Mouse (Mus musculus) neural tube, embryonic 12.5 days (tissue): ENCODE measurements at regions not wholly inside any gene's neighbourhood (a gene's known extent, or its start where the extent isn't known, plus 50 kb on each side); places are given as distances from the start of the nearest gene placed in this dataset.

Experiments used
- ATAC-seq: fragments of 200-750 bp; cut with Nextera tagmentation; 2 replicates; pipeline ENCODE4 v1.8.0; 2017; ENCODE audit warnings: low read depth, mild to moderate bottlenecking, moderate TSS enrichment, moderate library complexity; ENCODE audit not compliant: low FRiP score
- H3K27ac ChIP-seq: fragments of 300-500 bp; sonication (generic); 2 replicates; pipeline ENCODE4 v1.5.1; 2016
- H3K27me3 ChIP-seq: fragments of 300-500 bp; sonication (generic); replicated peaks from 2 replicates; pipeline ENCODE4 v1.6.1; 2016; ENCODE audit warnings: mild to moderate bottlenecking
- H3K36me3 ChIP-seq: fragments of 300-500 bp; sonication (generic); 2 replicates; pipeline ENCODE4 v1.6.1; 2016; ENCODE audit warnings: mild to moderate bottlenecking
- H3K4me1 ChIP-seq: fragments of 300-500 bp; sonication (generic); 2 replicates; pipeline ENCODE4 v1.6.1; 2016
- H3K4me2 ChIP-seq: fragments of 300-500 bp; sonication (generic); replicated peaks from 2 replicates; pipeline ENCODE4 v1.6.1; 2016; ENCODE audit warnings: mild to moderate bottlenecking
- H3K4me3 ChIP-seq: fragments of 300-500 bp; sonication (generic); 2 replicates; pipeline ENCODE4 v1.5.1; 2016
- H3K9ac ChIP-seq: fragments of 300-500 bp; sonication (generic); 2 replicates; pipeline ENCODE4 v1.6.1; 2016; ENCODE audit warnings: mild to moderate bottlenecking
- H3K9me3 ChIP-seq: fragments of 300-500 bp; sonication (generic); 2 replicates; pipeline ENCODE4 v1.6.1; 2016; ENCODE audit warnings: mild to moderate bottlenecking
- WGBS: fragments of 180-500 bp; shearing (Covaris S2); methylation state at CpG from one replicate; pipeline ENCODE4 v1.1.7; 2016; 5-methylcytosine and 5-hydroxymethylcytosine counted together

GRCm38 (mm10) chr17:80846996-80847810 is 97.2 kb upstream of the Tmem178 start:
- Histone ChIP-seq H3K27me3 (no peaks in the 10 kb centered on the region), H3K36me3 (no peaks in the 10 kb centered on the region), H3K4me1 (no peaks in the 10 kb centered on the region), H3K9ac (no peak overlapping the region), H3K9me3 (no peaks in the 10 kb centered on the region), H3K4me2 (no peak overlapping the region), H3K4me3 (no peak overlapping the region), H3K27ac (no peak overlapping the region)
- peak; percentile 56; the same call in 1 of the 2 replicates for ATAC-seq
- 73% methylated on average over 23 of the region's 23 CpGs for WGBS

GRCm38 (mm10) chr17:80845349-80845748 is 99.1 kb upstream of the Tmem178 start:
- no peak for ATAC-seq
- H3K9ac ChIP-seq: no peak overlapping the region
- H3K4me3 ChIP-seq: no peak overlapping the region
- H3K4me1 ChIP-seq: no peaks in the 10 kb centered on the region
- no peak overlapping the region for H3K4me2 ChIP-seq
- WGBS: 70% methylated on average over 7 of the region's 7 CpGs
- H3K27me3 ChIP-seq: no peaks in the 10 kb centered on the region
- H3K36me3 ChIP-seq: no peaks in the 10 kb centered on the region
- H3K27ac ChIP-seq: no peak overlapping the region
- no peaks in the 10 kb centered on the region for H3K9me3 ChIP-seq

- H3K9ac ChIP-seq: no peak overlapping the region
- H3K9me3 ChIP-seq: no peaks in the 10 kb centered on the region
- no peak overlapping the region for H3K27ac ChIP-seq
- H3K4me2 ChIP-seq: no peak overlapping the region
- ATAC-seq: no peak
- no peaks in the 10 kb centered on the region for H3K36me3 ChIP-seq
- H3K4me3 ChIP-seq: no peak overlapping the region
- WGBS: 87% methylated on average over 4 of the region's 4 CpGs
- no peaks in the 10 kb centered on the region for H3K4me1 ChIP-seq
- no peaks in the 10 kb centered on the region for H3K27me3 ChIP-seq
Measured at GRCm38 (mm10) chr17:80841903-80842302, 102.5 kb upstream of the Tmem178 start.

- Histone ChIP-seq H3K36me3 (no peaks in the 10 kb centered on the region), H3K9me3 (no peaks in the 10 kb centered on the region), H3K27ac (no peak overlapping the region), H3K4me2 (no peak overlapping the region), H3K27me3 (no peaks in the 10 kb centered on the region), H3K4me1 (no peaks in the 10 kb centered on the region), H3K9ac (no peak overlapping the region), H3K4me3 (no peak overlapping the region)
- no peak for ATAC-seq
- WGBS: 88% methylated on average over 6 of the region's 6 CpGs
Measured at GRCm38 (mm10) chr17:80840896-80841295, 103.5 kb upstream of the Tmem178 start.

GRCm38 (mm10) chr17:80840452-80840851 is 104.0 kb upstream of the Tmem178 start:
- Histone ChIP-seq H3K4me1 (no peaks in the 10 kb centered on the region), H3K9me3 (no peaks in the 10 kb centered on the region), H3K4me2 (no peak overlapping the region), H3K27me3 (no peaks in the 10 kb centered on the region), H3K27ac (no peak overlapping the region), H3K36me3 (no peaks in the 10 kb centered on the region), H3K9ac (no peak overlapping the region), H3K4me3 (no peak overlapping the region)
- 89% methylated on average over 4 of the region's 4 CpGs for WGBS
- no peak for ATAC-seq

- no peak overlapping the region for H3K27ac ChIP-seq
- H3K4me3 ChIP-seq: no peak overlapping the region
- H3K27me3 ChIP-seq: no peaks in the 10 kb centered on the region
- no peak for ATAC-seq
- H3K9me3 ChIP-seq: no peaks in the 10 kb centered on the region
- no peak overlapping the region for H3K4me2 ChIP-seq
- no peaks in the 10 kb centered on the region for H3K4me1 ChIP-seq
- no peak overlapping the region for H3K9ac ChIP-seq
- no peaks in the 10 kb centered on the region for H3K36me3 ChIP-seq
Measured at GRCm38 (mm10) chr17:80834701-80835100, 106.4 kb upstream of the Map4k3 start.

- Histone ChIP-seq H3K4me2 (no peak overlapping the region), H3K4me3 (no peak overlapping the region), H3K4me1 (no peaks in the 10 kb centered on the region), H3K9ac (no peak overlapping the region), H3K36me3 (no peaks in the 10 kb centered on the region), H3K27ac (no peak overlapping the region), H3K9me3 (no peaks in the 10 kb centered on the region), H3K27me3 (no peaks in the 10 kb centered on the region)
- 38% methylated on average over 5 of the region's 5 CpGs for WGBS
- no peak for ATAC-seq
Measured at GRCm38 (mm10) chr17:80834176-80834517, 105.9 kb upstream of the Map4k3 start.

- Histone ChIP-seq H3K9ac (no peak overlapping the region), H3K27ac (no peak overlapping the region), H3K36me3 (no peaks in the 10 kb centered on the region), H3K4me2 (no peak overlapping the region), H3K4me3 (no peak overlapping the region), H3K27me3 (no peaks in the 10 kb centered on the region), H3K9me3 (no peaks in the 10 kb centered on the region), H3K4me1 (no peaks in the 10 kb centered on the region)
- no peak for ATAC-seq
- 39% methylated on average over 10 of the region's 10 CpGs for WGBS
Measured at GRCm38 (mm10) chr17:80833355-80834175, 105.3 kb upstream of the Map4k3 start.

- Histone ChIP-seq H3K9ac (no peak overlapping the region), H3K4me2 (no peak overlapping the region), H3K4me1 (no peaks in the 10 kb centered on the region), H3K27me3 (no peaks in the 10 kb centered on the region), H3K36me3 (no peaks in the 10 kb centered on the region), H3K4me3 (no peak overlapping the region), H3K27ac (no peak overlapping the region), H3K9me3 (no peaks in the 10 kb centered on the region)
- WGBS: 81% methylated on average over 4 of the region's 4 CpGs
- no peak for ATAC-seq
Measured at GRCm38 (mm10) chr17:80831686-80832085, 103.4 kb upstream of the Map4k3 start.

- Histone ChIP-seq H3K27me3 (no peaks in the 10 kb centered on the region), H3K9ac (no peak overlapping the region), H3K27ac (no peak overlapping the region), H3K4me3 (no peak overlapping the region), H3K4me1 (peaks cover 13% of the 10 kb centered on the region), H3K4me2 (no peak overlapping the region), H3K9me3 (no peaks in the 10 kb centered on the region), H3K36me3 (no peaks in the 10 kb centered on the region)
- no peak for ATAC-seq
- WGBS: 63% methylated on average over 2 of the region's 2 CpGs
Measured at GRCm38 (mm10) chr17:80827896-80828295, 99.6 kb upstream of the Map4k3 start.

- Histone ChIP-seq H3K4me2 (no peak overlapping the region), H3K4me1 (peaks cover 13% of the 10 kb centered on the region), H3K27ac (no peak overlapping the region), H3K27me3 (no peaks in the 10 kb centered on the region), H3K9me3 (no peaks in the 10 kb centered on the region), H3K4me3 (no peak overlapping the region), H3K9ac (no peak overlapping the region), H3K36me3 (no peaks in the 10 kb centered on the region)
- ATAC-seq: no peak
- WGBS: 90% methylated on average over 17 of the region's 17 CpGs
Measured at GRCm38 (mm10) chr17:80827361-80827760, 99.1 kb upstream of the Map4k3 start.

- Histone ChIP-seq H3K36me3 (no peaks in the 10 kb centered on the region), H3K4me3 (no peak overlapping the region), H3K4me1 (peaks cover 13% of the 10 kb centered on the region), H3K4me2 (no peak overlapping the region), H3K27me3 (no peaks in the 10 kb centered on the region), H3K9ac (no peak overlapping the region), H3K9me3 (no peaks in the 10 kb centered on the region), H3K27ac (no peak overlapping the region)
- no peak for ATAC-seq
- WGBS: 61% methylated on average over 12 of the region's 12 CpGs
Measured at GRCm38 (mm10) chr17:80825971-80826730, 97.9 kb upstream of the Map4k3 start.
